In genomic region chr16:97535808-97536413, GRCm38 (mm10) we compare ENCODE assay signal across 9 mouse cellular contexts. TPM values are rescaled to one million over a fixed set of nuclear protein-coding genes. Genes with fewer than 3 reads are reported as not detected.
DNase-seq lines count a peak whose midpoint lies in the region; ATAC-seq lines count a peak whose summit lies in the region.
"Had no signal": no experiment of that assay in that cellular context is flagged by ENCODE, and none has a peak within 500 bp of the region (broad histone marks: within the 10 kb centered on the region; RNA-seq: fewer than 3 reads in every experiment).

No protein-coding gene starts in this region.

- 1% methylated on average over 3 of the region's 3 CpGs for WGBS in intestine, embryonic 15.5 days
- WGBS in macrophage (ENCODE audit: missing documents): 0% methylated on average over 3 of the region's 3 CpGs

- no peaks in the 10 kb centered on the region for H3K36me3 ChIP-seq in intestine, embryonic 15.5 days
- H3K36me3 ChIP-seq in macrophage (ENCODE audit: inconsistent target): peaks cover 28% of the 10 kb centered on the region; the same call in 1 of the 2 replicates

- H3K79me2 ChIP-seq in macrophage (ENCODE audit: inconsistent target): peaks cover 51% of the 10 kb centered on the region

- H3K27me3 ChIP-seq in intestine, embryonic 15.5 days (replicated peaks): no peaks in the 10 kb centered on the region

- H3K9ac ChIP-seq in intestine, embryonic 15.5 days: no peak overlapping the region

- H3K27ac ChIP-seq in intestine, embryonic 15.5 days: peak overlapping the region; percentile 88
- H3K27ac ChIP-seq in macrophage: peak overlapping the region; percentile 96

- peak; percentile 75 for DNase-seq in embryo, embryonic 11 days
- DNase-seq in left cerebral cortex, postnatal 10 days (ENCODE audit: extremely low spot score in 1 of 2, low spot score in 2 of 2): peak; percentile 30 to 80
- peak; percentile 73 for DNase-seq in retina, postnatal 1 day
- DNase-seq in yolk sac, embryonic 10.5 days (ENCODE audit: low spot score): peak; percentile 73

- peak overlapping the region; percentile 61 for H3K4me2 ChIP-seq in intestine, embryonic 15.5 days (replicated peaks)

- H3K4me1 ChIP-seq in intestine, embryonic 15.5 days (replicated peaks): peaks cover 29% of the 10 kb centered on the region

- no peaks in the 10 kb centered on the region for H3K9me3 ChIP-seq in intestine, embryonic 15.5 days

- peak overlapping the region; percentile 11; the same call in 1 of the 2 replicates for H3K4me3 ChIP-seq in intestine, embryonic 15.5 days (replicated peaks)
- H3K4me3 ChIP-seq in macrophage (ENCODE audit: inconsistent target): peak overlapping the region; percentile 67

- intact Hi-C loops in left cerebral cortex, postnatal 10 days (cut with DNase I): no loop called here

- ATAC-seq in activated CD4-positive, CD25-positive, alpha-beta regulatory T cell, adult 4 months: peak; percentile 61
- peak; percentile 72 for ATAC-seq in granulocyte monocyte progenitor cell, adult 5-6 weeks (replicated peaks; ENCODE audit: poor library complexity, severe bottlenecking)
- peak; percentile 79 for ATAC-seq in intestine, embryonic 15.5 days

RNA-seq across cellular contexts. Expression of gene Fam3b, which starts 21.3 kb away (rescaled TPM):
- 1 to 10 TPM; 1.4 to 1.9 TPM for polyA plus RNA-seq in activated CD4-positive, CD25-positive, alpha-beta regulatory T cell, adult 4 months (2017; shearing (Covaris generic))
- total RNA-seq in granulocyte monocyte progenitor cell, adult 5-6 weeks (2014; fragmentation: Nextera tagmentation): 1.1 TPM in 1 of 2 replicates, not detected in the other
- total RNA-seq in granulocyte monocyte progenitor cell, adult 5-6 weeks (2017): 2.3 TPM in 1 of 2 replicates, not detected in the other
- 0.85 and 1.3 TPM in 2 replicates for polyA plus RNA-seq in intestine, embryonic 15.5 days (2015; fragmentation: Nextera tagmentation; extraction: Ambion mirVana)
- under 1 TPM; 0.45 to 0.47 TPM for total RNA-seq in left cerebral cortex, postnatal 10 days (2021)
- total RNA-seq in macrophage (2018; cell fraction: chromatin; rRNA removed): 1 to 10 TPM in 10 of 26 experiments, not detected in 16; 1.6 to 3.4 (median 2.7) TPM
- 1 to 10 TPM in 13 of 26 experiments, under 1 TPM in 1, not detected in 12; 0.10 to 4.6 (median 2.7) TPM for total RNA-seq in macrophage (2018; cell fraction: cytosol; rRNA removed)
- total RNA-seq in macrophage (2018; cell fraction: nucleus; rRNA removed): 1 to 10 TPM in 14 of 26 experiments, not detected in 12; 1.0 to 4.9 (median 2.6) TPM
- not detected in 3 replicates for polyA plus RNA-seq in macrophage (2018)
- total RNA-seq: gastrocnemius, postnatal 4 days had no signal

Comparison
In these comparisons a context has a peak if more than half of its experiments do, and no peak if none do; other contexts are left out.
1. Peak in every context shown above with its lines: DNase-seq, ATAC-seq, H3K4me3 ChIP-seq and H3K27ac ChIP-seq.